16 mouse cellular contexts compared by ENCODE assay signal in the genomic region with DNA sequence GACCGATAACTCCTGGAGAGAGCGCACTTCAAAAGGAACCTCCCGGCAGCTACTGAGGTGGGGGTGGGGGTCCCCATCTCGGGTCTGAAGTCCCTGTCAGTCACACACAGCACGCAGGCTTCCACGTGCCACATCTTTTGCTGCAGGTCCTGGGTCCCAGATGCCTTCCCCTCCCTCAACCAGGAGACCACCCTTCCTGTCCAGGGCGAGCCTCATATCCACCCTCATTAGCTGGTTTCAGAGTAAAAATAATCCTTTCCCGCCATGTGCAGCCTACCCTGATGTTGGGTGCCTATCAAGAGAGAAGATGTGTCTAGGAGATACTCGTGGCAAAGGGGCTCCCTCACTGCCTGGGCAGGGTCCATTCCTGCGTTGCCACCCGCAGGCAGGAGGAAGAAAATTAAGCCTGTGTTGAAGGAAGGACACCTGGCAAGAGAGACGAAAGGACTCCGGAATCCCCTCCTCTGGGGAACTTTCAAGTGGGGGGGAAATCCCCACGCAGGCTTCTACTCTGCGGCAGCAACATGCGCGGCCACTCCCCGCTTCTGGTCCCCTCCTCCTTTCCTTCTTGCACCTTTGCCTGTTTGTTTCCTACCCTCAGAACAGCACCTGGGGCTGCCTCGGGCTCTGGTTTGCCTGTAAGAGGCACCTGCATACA. TPM values are rescaled to one million over a fixed set of nuclear protein-coding genes. Genes with fewer than 3 reads are reported as not detected.
DNase-seq lines count a peak whose midpoint lies in the region; ATAC-seq and TF ChIP-seq lines count a peak whose summit lies in the region.
"Had no signal": no experiment of that assay in that cellular context is flagged by ENCODE, and none has a peak within 500 bp of the region (broad histone marks: within the 10 kb centered on the region; RNA-seq: fewer than 3 reads in every experiment).

No protein-coding gene starts in this region.

- 6% methylated on average over 19 of the region's 19 CpGs for WGBS in thymus, adult 2 months
- WGBS in hindbrain, embryonic 11.5 days, result under 1% methylated on average over 19 of the region's 19 CpGs
- WGBS in midbrain, embryonic 10.5 days, result under 1% methylated on average over 19 of the region's 19 CpGs
- 2% methylated on average over 19 of the region's 19 CpGs for WGBS in neural tube, embryonic 15.5 days

- TF ChIP-seq CTCF in thymus, adult 2 months (IDR thresholded peaks at IDR 0.05; ENCODE audit: borderline replicate concordance, control insufficient read depth, extremely low read depth, insufficient read depth, low read length, poor library complexity), result no peak

- no peaks in the 10 kb centered on the region for H3K36me3 ChIP-seq in thymus, adult 2 months (ENCODE audit: control insufficient read depth, insufficient read depth, low read length)
- H3K36me3 ChIP-seq in hindbrain, embryonic 11.5 days (ENCODE audit: control insufficient read depth, insufficient read depth, low read length), result no peaks in the 10 kb centered on the region
- H3K36me3 ChIP-seq in midbrain, embryonic 10.5 days, result no peaks in the 10 kb centered on the region
- no peaks in the 10 kb centered on the region for H3K36me3 ChIP-seq in neural tube, embryonic 15.5 days
- H3K36me3 ChIP-seq: G1E; heart, embryonic 13.5 days had no signal

- H3K9ac ChIP-seq in hindbrain, embryonic 11.5 days (ENCODE audit: low read depth, low read length), result no peak overlapping the region
- no peak overlapping the region for H3K9ac ChIP-seq in neural tube, embryonic 15.5 days (replicated peaks)
- H3K9ac ChIP-seq: heart, embryonic 13.5 days had no signal

- peak; percentile 22 for DNase-seq in thymus, postnatal 4 days
- no peak for DNase-seq in thymus, adult 2 months
- DNase-seq in hindbrain, embryonic 11.5 days (ENCODE audit: low spot score), result no peak
- DNase-seq in midbrain, embryonic 10.5 days (ENCODE audit: low spot score), result peak; percentile 27
- no peak for DNase-seq in ovary, postnatal 10 days (ENCODE audit: low spot score)
- DNase-seq in MN1 (ENCODE audit: low spot score), result no peak
- no peak for DNase-seq in ovary, postnatal 14 days (ENCODE audit: low spot score)
- DNase-seq: adrenal gland, postnatal 25 days; cerebellum, adult 8-10 months; kidney, adult 9 months; lung, postnatal 14 days; right cerebral cortex, postnatal 14 days had no signal

- TF ChIP-seq POLR2A in thymus, adult 2 months (IDR thresholded peaks at IDR 0.05; ENCODE audit: control insufficient read depth, extremely low read depth, insufficient read depth, low read length, poor library complexity), result no peak

- H3K27me3 ChIP-seq in thymus, adult 2 months (ENCODE audit: control insufficient read depth, insufficient read depth, low read length), result peaks cover 34% of the 10 kb centered on the region
- peaks cover 66% of the 10 kb centered on the region for H3K27me3 ChIP-seq in hindbrain, embryonic 11.5 days (ENCODE audit: control insufficient read depth, insufficient read depth, low read length)
- H3K27me3 ChIP-seq in midbrain, embryonic 10.5 days (ENCODE audit: low read depth, poor library complexity, severe bottlenecking), result peaks cover 100% of the 10 kb centered on the region
- H3K27me3 ChIP-seq in neural tube, embryonic 15.5 days (replicated peaks), result peaks cover 80% of the 10 kb centered on the region

- H3K9me3 ChIP-seq in hindbrain, embryonic 11.5 days (ENCODE audit: control insufficient read depth, low read length), result no peaks in the 10 kb centered on the region
- H3K9me3 ChIP-seq in midbrain, embryonic 10.5 days (replicated peaks), result no peaks in the 10 kb centered on the region
- H3K9me3 ChIP-seq in neural tube, embryonic 15.5 days (replicated peaks), result no peaks in the 10 kb centered on the region
- H3K9me3 ChIP-seq: G1E; heart, embryonic 13.5 days had no signal

- H3K4me2 ChIP-seq in hindbrain, embryonic 11.5 days (replicated peaks; ENCODE audit: low read depth, low read length), result peak overlapping the region; percentile 17
- H3K4me2 ChIP-seq in neural tube, embryonic 15.5 days, result peak overlapping the region; percentile 83
- H3K4me2 ChIP-seq: heart, embryonic 13.5 days had no signal

- no peak overlapping the region for H3K27ac ChIP-seq in thymus, adult 2 months (ENCODE audit: control insufficient read depth, insufficient read depth, low read length)
- H3K27ac ChIP-seq in hindbrain, embryonic 11.5 days (ENCODE audit: low read depth, low read length), result no peak overlapping the region
- H3K27ac ChIP-seq in midbrain, embryonic 10.5 days (replicated peaks), result peak overlapping the region; percentile 83
- no peak overlapping the region for H3K27ac ChIP-seq in neural tube, embryonic 15.5 days (replicated peaks)
- H3K27ac ChIP-seq: heart, embryonic 13.5 days had no signal

- ATAC-seq in hindbrain, embryonic 11.5 days (ENCODE audit: low FRiP score), result no peak
- ATAC-seq in neural tube, embryonic 15.5 days (ENCODE audit: low FRiP score), result no peak

- peaks cover 12% of the 10 kb centered on the region; the same call in 1 of the 2 replicates for H3K4me1 ChIP-seq in thymus, adult 2 months (replicated peaks; ENCODE audit: control insufficient read depth, insufficient read depth, low read length)
- H3K4me1 ChIP-seq in hindbrain, embryonic 11.5 days (replicated peaks; ENCODE audit: control insufficient read depth, insufficient read depth, low read length), result peaks cover 17% of the 10 kb centered on the region
- peaks cover 87% of the 10 kb centered on the region for H3K4me1 ChIP-seq in midbrain, embryonic 10.5 days
- H3K4me1 ChIP-seq in neural tube, embryonic 15.5 days, result peaks cover 40% of the 10 kb centered on the region

- H3K4me3 ChIP-seq in thymus, adult 2 months (ENCODE audit: control insufficient read depth, insufficient read depth, low read length), result no peak overlapping the region
- H3K4me3 ChIP-seq in hindbrain, embryonic 11.5 days (ENCODE audit: low read depth, low read length), result peak overlapping the region; percentile 12; the same call in 1 of the 2 replicates
- peak overlapping the region; percentile 63 for H3K4me3 ChIP-seq in midbrain, embryonic 10.5 days
- 0 out of 2 replicates have a peak overlapping the region, but pooled peaks have one; percentile 6 for H3K4me3 ChIP-seq in neural tube, embryonic 15.5 days (replicated peaks)
- H3K4me3 ChIP-seq: heart, embryonic 13.5 days had no signal

RNA-seq across cellular contexts. Expression of a gene that starts 2.7 kb away (rescaled TPM):
- polyA plus RNA-seq in thymus, adult 2 months (2012; rRNA removed), result 0.33 and 0.43 TPM in 2 replicates
- 9.8 and 10.8 TPM in 2 replicates for polyA plus RNA-seq in hindbrain, embryonic 11.5 days (2014; fragmentation: Nextera tagmentation; extraction: Ambion mirVana)
- polyA plus RNA-seq in midbrain, embryonic 10.5 days (2016; fragmentation: Nextera tagmentation; extraction: Ambion mirVana), result 9.8 and 10.8 TPM in 2 replicates
- polyA plus RNA-seq in neural tube, embryonic 15.5 days (2015; fragmentation: Nextera tagmentation; extraction: Ambion mirVana), result 6.7 and 9.0 TPM in 2 replicates
- polyA plus RNA-seq: G1E; heart, embryonic 13.5 days; liver, adult 2 months had no signal

RNA-seq across cellular contexts. Expression of a gene that starts 21.7 kb away (rescaled TPM):
- polyA plus RNA-seq in thymus, adult 2 months (2012; rRNA removed), result 0.13 and 0.15 TPM in 2 replicates
- polyA plus RNA-seq in hindbrain, embryonic 11.5 days (2014; fragmentation: Nextera tagmentation; extraction: Ambion mirVana), result 0.36 and 0.39 TPM in 2 replicates
- 0.43 and 0.73 TPM in 2 replicates for polyA plus RNA-seq in midbrain, embryonic 10.5 days (2016; fragmentation: Nextera tagmentation; extraction: Ambion mirVana)
- polyA plus RNA-seq in neural tube, embryonic 15.5 days (2015; fragmentation: Nextera tagmentation; extraction: Ambion mirVana), result 0.14 and 0.18 TPM in 2 replicates
- polyA plus RNA-seq: G1E had no signal

Comparison
In these comparisons a context has a peak if more than half of its experiments do, and no peak if none do; other contexts are left out.
1. DNase-seq: peak in thymus, postnatal 4 days (single experiment) and midbrain, embryonic 10.5 days (single experiment); none in thymus, adult 2 months (single experiment), hindbrain, embryonic 11.5 days (single experiment), ovary, postnatal 10 days (single experiment), MN1 (single experiment) and ovary, postnatal 14 days (single experiment).